Mouse (Mus musculus) heart, postnatal 0 days (tissue): ENCODE results near the gene Chek2.

ENCODE experiments used
- CTCF ChIP-seq: IDR thresholded peaks from 2 replicates; pipeline ENCODE4 v1.5.1; 2016; ENCODE audit warnings: antibody characterized with exemption, control low read depth, low read depth
- EP300 ChIP-seq: IDR thresholded peaks from 2 replicates; pipeline ENCODE4 v1.6.1; 2016; ENCODE audit warnings: antibody characterized with exemption, low read depth

DNA sequence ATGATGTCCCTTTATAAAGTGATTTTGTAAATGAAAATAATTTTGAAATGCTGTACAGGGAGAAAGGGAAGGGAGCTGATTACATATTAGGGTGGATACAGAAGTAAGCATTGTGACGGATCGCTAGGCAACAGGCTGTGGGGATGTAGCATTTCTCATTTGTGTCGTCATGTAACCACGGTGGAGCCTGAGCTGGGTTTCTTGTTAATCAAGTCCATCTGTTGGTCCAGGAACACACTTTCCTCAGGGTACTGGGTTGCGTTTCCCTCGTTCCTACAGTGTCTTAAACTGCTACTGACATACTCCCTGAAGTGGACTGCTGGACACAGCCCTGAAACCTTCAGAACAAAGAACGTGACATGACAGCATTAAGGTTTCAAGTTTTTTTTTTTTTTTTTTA is 58.4 kb downstream of the Chek2 start:
- TF ChIP-seq CTCF, result no peak
- TF ChIP-seq EP300, result no peak
